Mouse (Mus musculus) erythroblast, embryonic 14.5 days (primary cell): Measurements from ENCODE around the gene Cd164l2. TPM values are rescaled to one million over a fixed set of nuclear protein-coding genes. Genes with fewer than 3 reads are reported as not detected.

Experiments
- H3K27me3 ChIP-seq: 2 replicates; pipeline ENCODE4 v1.6.1; 2012; ENCODE audit warnings: inconsistent platforms; ENCODE audit not compliant: control insufficient read depth
- H3K36me3 ChIP-seq: 2 replicates; pipeline ENCODE4 v1.6.1; 2012; ENCODE audit warnings: mild to moderate bottlenecking, inconsistent platforms; ENCODE audit not compliant: control insufficient read depth
- H3K4me1 ChIP-seq: 2 replicates; pipeline ENCODE4 v1.6.1; 2012; ENCODE audit warnings: inconsistent platforms; ENCODE audit not compliant: control insufficient read depth
- H3K4me3 ChIP-seq: replicated peaks from 2 replicates; pipeline ENCODE3; 2012; ENCODE audit warnings: moderate library complexity, mild to moderate bottlenecking, inconsistent platforms
- H3K9me3 ChIP-seq: 2 replicates; pipeline ENCODE4 v1.6.1; 2012; ENCODE audit warnings: low read length, inconsistent platforms, mixed read lengths; ENCODE audit not compliant: control insufficient read depth
- GATA1 ChIP-seq: IDR thresholded peaks from 2 replicates; pipeline ENCODE4 v1.6.1; 2012; ENCODE audit warnings: low read length, inconsistent platforms, mixed read lengths
- TAL1 ChIP-seq: IDR thresholded peaks from 3 replicates; pipeline ENCODE4 v1.6.1; 2012; ENCODE audit warnings: low read length, inconsistent platforms, mixed read lengths
- polyA plus RNA-seq: library from polyadenylated mRNA; stranded (reverse); fragments of >175 nt; gene quantifications from 2 replicates; pipeline ENCODE4 v1.2.3, GENCODE M21; 2012

Gene Cd164l2
- polyA plus RNA-seq, 1 experiment, result not detected

DNA sequence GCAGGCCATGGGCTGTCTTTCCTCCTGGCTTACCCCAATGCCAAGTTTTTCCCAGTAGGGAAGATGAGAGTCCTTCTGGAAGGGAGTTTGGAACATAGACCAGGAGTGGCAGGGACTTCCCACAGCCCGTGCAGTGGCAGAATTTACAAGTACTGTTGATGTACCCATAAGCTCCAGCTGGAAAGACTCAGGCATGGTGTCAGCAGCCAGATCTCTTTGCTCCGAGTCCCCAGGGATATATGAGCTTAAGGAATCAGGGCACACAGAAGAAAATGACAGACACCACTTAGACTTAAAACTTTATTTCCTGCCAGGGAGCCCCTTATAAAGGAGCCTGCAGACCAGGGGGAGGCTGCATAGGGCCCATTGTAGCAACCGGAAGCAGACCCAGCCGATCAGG is 53.8 kb downstream of the Cd164l2 start:
- peaks cover 22% of the 10 kb centered on the region for H3K4me1 ChIP-seq
- H3K27me3 ChIP-seq, result no peaks in the 10 kb centered on the region
- H3K4me3 ChIP-seq, result no peak overlapping the region
- H3K9me3 ChIP-seq, result no peaks in the 10 kb centered on the region
- peaks cover 68% of the 10 kb centered on the region for H3K36me3 ChIP-seq
- TF ChIP-seq GATA1 (no peak), TAL1 (no peak)

DNA sequence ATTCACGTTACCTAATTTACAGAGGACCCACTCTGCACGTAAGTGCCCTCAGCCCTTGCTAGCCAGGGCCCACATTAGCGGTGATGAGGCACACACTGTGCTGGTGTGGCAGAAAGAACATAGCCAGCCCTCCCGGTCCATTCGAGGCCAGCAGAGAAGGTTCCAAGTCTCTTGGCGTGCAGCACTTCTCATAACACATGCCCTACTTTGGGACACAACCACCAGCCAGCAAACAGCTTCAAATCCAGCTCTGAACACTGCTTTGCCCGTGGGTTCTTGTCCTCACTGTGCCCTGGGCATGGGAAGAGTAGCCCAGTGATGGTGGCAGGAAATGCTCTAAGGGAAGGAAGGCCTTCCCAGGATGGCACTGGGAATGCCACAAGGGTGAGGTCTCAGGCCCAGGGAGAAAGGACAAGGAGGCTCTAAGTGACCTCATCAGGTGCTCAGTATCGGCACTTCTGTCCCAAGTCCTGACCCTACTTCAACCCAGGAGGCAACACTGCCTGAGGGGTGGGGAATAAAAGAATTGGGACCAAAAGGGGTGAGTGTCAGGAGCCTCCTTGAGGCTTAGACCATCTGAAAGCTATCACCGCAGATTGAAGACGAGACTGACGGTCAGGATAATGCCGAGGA is 54.4 kb downstream of the Cd164l2 start:
- Histone ChIP-seq H3K27me3 (no peaks in the 10 kb centered on the region), H3K36me3 (peaks cover 72% of the 10 kb centered on the region), H3K4me3 (no peak overlapping the region), H3K4me1 (peaks cover 22% of the 10 kb centered on the region), H3K9me3 (no peaks in the 10 kb centered on the region)
- no peak for TF ChIP-seq TAL1
- TF ChIP-seq GATA1, result no peak

DNA sequence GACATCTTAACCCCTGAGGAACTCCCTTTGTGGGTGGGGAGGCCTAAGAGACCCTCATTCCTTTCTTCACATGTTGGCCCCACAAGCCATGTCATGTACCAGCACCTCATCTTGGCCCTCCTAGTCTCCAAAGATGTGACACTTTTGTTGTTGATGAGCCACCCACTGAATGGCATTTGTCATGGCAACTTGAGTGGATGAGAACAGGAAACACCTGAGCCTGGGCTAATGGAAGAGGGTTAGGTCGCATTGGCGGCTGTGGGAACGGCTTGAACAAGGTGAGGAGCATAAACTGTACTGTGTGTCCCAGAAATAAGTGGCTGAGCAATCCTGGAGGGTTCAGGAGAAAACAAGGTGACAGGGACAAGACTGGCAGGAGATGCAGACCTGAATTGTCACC is 57.0 kb downstream of the Cd164l2 start:
- H3K36me3 ChIP-seq, result peaks cover 85% of the 10 kb centered on the region
- no peaks in the 10 kb centered on the region for H3K9me3 ChIP-seq
- TF ChIP-seq TAL1 (no peak), GATA1 (no peak)
- H3K4me1 ChIP-seq, result peaks cover 2% of the 10 kb centered on the region; the same call in 1 of the 2 replicates
- no peaks in the 10 kb centered on the region for H3K27me3 ChIP-seq
- no peak overlapping the region for H3K4me3 ChIP-seq

DNA sequence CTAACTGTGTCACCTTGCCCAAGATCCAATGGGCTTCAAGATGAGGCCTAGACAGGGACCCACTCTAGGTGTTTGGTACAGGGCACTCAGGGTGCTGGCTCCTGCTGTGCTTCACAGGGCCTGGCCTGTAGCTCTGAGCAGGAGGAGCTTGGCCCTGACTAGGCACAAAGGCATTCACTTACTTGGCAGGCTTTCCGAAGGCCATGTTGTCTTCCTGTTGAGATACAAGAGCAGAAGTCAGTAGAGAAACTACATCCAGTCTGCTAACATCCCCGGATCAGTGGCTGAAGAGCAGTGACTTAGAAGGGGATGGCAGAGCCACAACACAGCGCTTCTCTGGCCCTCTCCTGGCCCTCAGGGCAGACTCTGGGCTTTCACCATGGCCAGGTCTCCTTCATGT is 57.7 kb downstream of the Cd164l2 start:
- peaks cover 3% of the 10 kb centered on the region for H3K4me1 ChIP-seq
- no peaks in the 10 kb centered on the region for H3K27me3 ChIP-seq
- no peaks in the 10 kb centered on the region for H3K9me3 ChIP-seq
- H3K4me3 ChIP-seq, result no peak overlapping the region
- no peak for TF ChIP-seq TAL1
- no peak for TF ChIP-seq GATA1
- H3K36me3 ChIP-seq, result peaks cover 87% of the 10 kb centered on the region

GRCm38 (mm10) chr4:133270929-133271328 is 59.0 kb downstream of the Cd164l2 start:
- TF ChIP-seq GATA1 (no peak), TAL1 (no peak)
- Histone ChIP-seq H3K4me1 (peaks cover 13% of the 10 kb centered on the region), H3K36me3 (peaks cover 88% of the 10 kb centered on the region)

More at GRCm38 (mm10) chr4:133270929-133271328, 59.0 kb downstream of the Cd164l2 start:
- H3K4me3 ChIP-seq, result no peak overlapping the region
- H3K9me3 ChIP-seq, result no peaks in the 10 kb centered on the region
- no peaks in the 10 kb centered on the region for H3K27me3 ChIP-seq

Other genes starting within 250 kb of the Cd164l2 start
- gene Fgr, start 238.0 kb upstream of the Cd164l2 start, polyA plus RNA-seq, result 0.01 TPM in 1 of 2 replicates, not detected in the other
- gene Ahdc1, start 200.9 kb upstream of the Cd164l2 start, polyA plus RNA-seq, result 0.08 TPM in 2 replicates
- gene Wasf2, start 81.6 kb upstream of the Cd164l2 start, polyA plus RNA-seq, result 7.5 and 8.8 TPM in 2 replicates
- not detected in 2 replicates for gene Gpr3, start 405 bp downstream of the Cd164l2 start, polyA plus RNA-seq
- 0.64 and 1.2 TPM in 2 replicates for gene Map3k6, start 28.7 kb downstream of the Cd164l2 start, polyA plus RNA-seq
- gene Sytl1, start 51.0 kb downstream of the Cd164l2 start, polyA plus RNA-seq, result 0.07 and 0.20 TPM in 2 replicates
- gene Tmem222, start 65.7 kb downstream of the Cd164l2 start, polyA plus RNA-seq, result 4.2 and 5.3 TPM in 2 replicates
- gene Wdtc1, start 141.3 kb downstream of the Cd164l2 start, polyA plus RNA-seq, result 23.1 and 24.0 TPM in 2 replicates
- gene Slc9a1, start 157.6 kb downstream of the Cd164l2 start, polyA plus RNA-seq, result 3.7 and 3.8 TPM in 2 replicates